Mouse (Mus musculus) midbrain, embryonic 14.5 days (tissue): ENCODE data around the gene Dcaf1. TPM values are rescaled to one million over a fixed set of nuclear protein-coding genes. Genes with fewer than 3 reads are reported as not detected.

Source experiments
- ATAC-seq: fragments of 200-750 bp; cut with Nextera tagmentation; 2 replicates; pipeline ENCODE4 v1.8.0; 2017; ENCODE audit warnings: moderate number of reproducible peaks, moderate library complexity; ENCODE audit not compliant: low FRiP score, low TSS enrichment
- DNase-seq: peaks from one replicate; pipeline ENCODE4 v3.0.0-alpha.2; 2015
- H3K27ac ChIP-seq: fragments of 300-500 bp; sonication (generic); replicated peaks from 2 replicates; pipeline ENCODE4 v1.5.1; 2014; ENCODE audit warnings: mild to moderate bottlenecking, low read depth, low read length, moderate library complexity
- H3K27me3 ChIP-seq: fragments of 300-500 bp; sonication (generic); 2 replicates; pipeline ENCODE4 v1.6.1; 2014; ENCODE audit warnings: low read length, control low read depth, mixed read lengths; ENCODE audit not compliant: control insufficient read depth, insufficient read depth
- H3K36me3 ChIP-seq: fragments of 300-500 bp; sonication (generic); 2 replicates; pipeline ENCODE4 v1.6.1; 2014; ENCODE audit warnings: low read length, control low read depth; ENCODE audit not compliant: control insufficient read depth, insufficient read depth
- H3K4me1 ChIP-seq: fragments of 300-500 bp; sonication (generic); 2 replicates; pipeline ENCODE4 v1.6.1; 2014; ENCODE audit warnings: mild to moderate bottlenecking, antibody characterized with exemption, low read length, control low read depth; ENCODE audit not compliant: control insufficient read depth, insufficient read depth
- H3K4me2 ChIP-seq: fragments of 300-500 bp; sonication (generic); 2 replicates; pipeline ENCODE4 v1.6.1; 2014; ENCODE audit warnings: mild to moderate bottlenecking, low read length, moderate library complexity
- H3K4me3 ChIP-seq: fragments of 300-500 bp; sonication (generic); replicated peaks from 2 replicates; pipeline ENCODE4 v1.5.1; 2014; ENCODE audit warnings: low read depth, low read length
- H3K9ac ChIP-seq: fragments of 300-500 bp; sonication (generic); replicated peaks from 2 replicates; pipeline ENCODE4 v1.6.1; 2014; ENCODE audit warnings: mild to moderate bottlenecking, low read length, moderate library complexity
- H3K9me3 ChIP-seq: fragments of 300-500 bp; sonication (generic); 2 replicates; pipeline ENCODE4 v1.6.1; 2016; ENCODE audit warnings: low read length, control low read depth, mixed read lengths; ENCODE audit not compliant: control insufficient read depth
- WGBS: fragments of 180-500 bp; shearing (Covaris S2); extraction: QIAGEN DNeasy Blood & Tissue Kit; methylation state at CpG from one replicate; pipeline ENCODE4 v1.1.7; 2014; 5-methylcytosine and 5-hydroxymethylcytosine counted together
- polyA plus RNA-seq: library from polyadenylated mRNA; unstranded; fragments of >200 nt; fragmentation: Nextera tagmentation; extraction: Ambion mirVana; gene quantifications from 2 replicates; pipeline ENCODE4 v1.2.1, GENCODE M21; 2014

Gene Dcaf1
- polyA plus RNA-seq, 1 experiment from 2014 or later: 22.3 TPM

DNA sequence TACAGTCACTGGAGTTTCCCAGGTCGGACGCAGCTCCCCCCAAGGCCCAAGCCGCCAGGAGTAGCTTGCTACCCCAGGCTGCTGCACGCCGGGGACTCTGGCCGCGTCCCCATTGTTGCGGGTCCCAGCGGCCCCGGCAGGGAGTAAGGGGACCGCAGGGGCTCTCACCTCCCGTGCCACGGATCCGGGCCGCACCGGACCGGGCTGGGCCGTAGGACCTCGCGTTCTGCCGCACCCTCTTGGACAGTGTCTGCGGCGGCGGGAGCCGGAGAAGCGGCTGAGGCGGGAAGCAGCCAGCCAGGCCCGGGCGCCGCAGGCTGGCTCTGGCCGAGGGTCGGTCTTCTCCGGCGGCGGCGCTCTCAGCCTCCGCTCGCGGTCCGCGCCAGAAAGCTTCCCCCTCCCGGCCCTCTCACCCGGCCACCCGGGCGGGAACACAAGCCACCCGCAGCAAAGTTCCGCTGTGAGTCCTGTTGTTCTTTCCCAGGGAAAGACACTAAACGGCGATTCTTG lies 32.8 kb upstream of the Dcaf1 start, which contains the start of gene Rad54l2:
TSS of gene Rad54l2 (minus strand) at position 383 of the 510 bp plus-strand sequence.
- peak within 1 kb of the TSS; percentile 89 for H3K4me2 ChIP-seq
- H3K9me3 ChIP-seq: no peaks in the 10 kb centered on the region
- H3K27me3 ChIP-seq: no peaks in the 10 kb centered on the region
- under 1% methylated on average over 48 of the region's 49 CpGs for WGBS
- H3K27ac ChIP-seq: peak within 1 kb of the TSS; percentile 89
- peak; percentile 90 for ATAC-seq
- H3K4me3 ChIP-seq: peak within 1 kb of the TSS; percentile 100
- H3K9ac ChIP-seq: peak within 1 kb of the TSS; percentile 99
- DNase-seq: peak; percentile 92
- H3K4me1 ChIP-seq: peaks cover 13% of the 10 kb centered on the region
- H3K36me3 ChIP-seq: no peaks in the 10 kb centered on the region

DNA sequence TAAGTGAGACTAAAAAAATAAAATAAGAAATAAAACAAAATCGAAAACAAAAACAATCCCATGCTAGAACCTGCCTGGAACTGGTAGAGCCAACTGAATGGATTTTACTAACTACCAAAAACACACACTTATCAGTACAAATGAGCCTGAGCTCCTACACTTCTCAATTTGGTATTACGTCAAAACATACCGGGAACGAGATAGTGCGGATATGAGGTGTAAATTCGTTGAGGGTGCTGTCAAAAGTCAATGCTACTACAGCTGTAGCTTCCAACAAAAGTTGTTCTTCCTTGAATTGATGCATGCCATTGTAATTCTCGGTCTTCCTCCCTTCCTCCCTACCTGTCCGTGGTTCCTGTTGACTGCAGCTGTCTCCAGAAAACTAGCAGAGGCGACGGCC lies 32.3 kb upstream of the Dcaf1 start:
- WGBS: 19% methylated on average over 10 of the region's 10 CpGs
- H3K4me3 ChIP-seq: peak overlapping the region; percentile 100
- H3K36me3 ChIP-seq: no peaks in the 10 kb centered on the region
- H3K4me2 ChIP-seq: peak overlapping the region; percentile 89
- H3K9me3 ChIP-seq: no peaks in the 10 kb centered on the region
- H3K27me3 ChIP-seq: no peaks in the 10 kb centered on the region
- ATAC-seq (peak; percentile 24; the same call in 1 of the 2 replicates), DNase-seq (no peak)
- peaks cover 13% of the 10 kb centered on the region for H3K4me1 ChIP-seq
- peak overlapping the region; percentile 37; the same call in 1 of the 2 replicates for H3K27ac ChIP-seq
- peak overlapping the region; percentile 99 for H3K9ac ChIP-seq

DNA sequence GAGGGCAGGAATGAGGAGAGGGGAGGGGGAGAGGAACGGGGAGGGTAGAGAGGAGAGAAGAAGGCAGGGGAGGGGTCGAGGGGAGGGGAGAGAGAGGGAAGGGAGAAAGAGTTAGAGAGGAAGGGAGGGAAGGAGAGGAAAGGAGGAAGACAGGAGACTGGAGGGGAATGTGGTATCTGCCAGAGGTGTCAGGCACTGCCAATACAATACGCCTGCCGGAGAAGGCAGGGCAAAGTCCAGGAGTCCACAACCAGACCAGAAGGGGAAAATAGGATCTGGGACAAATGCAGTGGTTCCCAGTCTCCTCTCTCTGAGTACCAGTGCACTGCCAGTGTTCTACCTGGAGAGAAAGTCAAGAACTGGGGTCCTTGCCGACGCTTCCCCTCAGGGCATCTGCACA lies 30.8 kb upstream of the Dcaf1 start:
- DNase-seq (no peak), ATAC-seq (no peak)
- Histone ChIP-seq H3K27ac (no peak overlapping the region), H3K27me3 (no peaks in the 10 kb centered on the region), H3K9ac (no peak overlapping the region), H3K4me1 (peaks cover 13% of the 10 kb centered on the region), H3K9me3 (no peaks in the 10 kb centered on the region), H3K4me2 (no peak overlapping the region), H3K4me3 (no peak overlapping the region), H3K36me3 (no peaks in the 10 kb centered on the region)
- WGBS: 68% methylated on average over 6 of the region's 6 CpGs

DNA sequence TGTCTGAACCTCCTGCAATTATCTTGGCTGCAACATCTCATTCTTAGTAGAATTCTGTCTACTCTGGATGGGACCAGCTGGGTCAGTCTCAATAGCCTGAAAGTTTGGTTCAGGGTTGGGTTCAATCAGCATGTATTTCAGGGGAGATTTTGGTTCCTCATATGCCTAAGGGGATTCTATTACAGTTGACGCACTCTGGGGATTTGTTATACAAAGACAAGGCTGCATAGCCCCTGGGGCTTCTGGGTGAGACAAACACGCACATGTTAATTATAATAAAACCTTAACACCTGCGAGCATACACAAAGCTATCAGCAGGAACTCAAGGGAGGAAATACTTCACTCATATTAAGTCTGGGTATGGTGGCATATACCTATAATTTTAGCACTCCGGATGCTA lies 15.2 kb upstream of the Dcaf1 start:
- Histone ChIP-seq H3K27me3 (no peaks in the 10 kb centered on the region), H3K4me2 (no peak overlapping the region), H3K9me3 (peaks cover 8% of the 10 kb centered on the region; the same call in 1 of the 2 replicates), H3K36me3 (no peaks in the 10 kb centered on the region), H3K4me1 (no peaks in the 10 kb centered on the region), H3K27ac (no peak overlapping the region), H3K4me3 (no peak overlapping the region), H3K9ac (no peak overlapping the region)
- WGBS: 73% methylated on average over 4 of the region's 4 CpGs
- DNase-seq (no peak), ATAC-seq (no peak)

DNA sequence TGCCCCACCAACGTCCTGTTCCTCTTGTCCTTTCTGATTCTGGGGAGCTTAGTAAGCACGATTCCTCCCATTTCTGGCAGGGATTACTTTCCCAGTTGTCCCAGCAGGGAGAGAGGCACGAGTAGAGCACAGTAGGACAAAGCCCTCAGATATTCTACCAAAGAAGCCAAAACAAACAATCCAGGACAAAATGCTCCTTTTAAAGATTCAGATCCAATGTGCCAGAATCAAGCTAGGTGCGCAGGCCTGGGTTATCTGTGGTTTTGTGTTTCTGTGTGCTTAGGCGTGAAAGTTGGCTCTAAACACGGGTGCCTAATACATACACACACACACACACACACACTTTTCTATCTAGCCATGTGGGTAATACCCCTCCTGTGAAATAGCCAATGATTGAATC lies 3.5 kb upstream of the Dcaf1 start:
- ATAC-seq: no peak
- no peaks in the 10 kb centered on the region for H3K36me3 ChIP-seq
- 81% methylated on average over 6 of the region's 6 CpGs for WGBS
- H3K4me2 ChIP-seq: no peak overlapping the region
- no peaks in the 10 kb centered on the region for H3K27me3 ChIP-seq
- no peak overlapping the region for H3K4me3 ChIP-seq
- DNase-seq: no peak
- no peaks in the 10 kb centered on the region for H3K9me3 ChIP-seq
- no peak overlapping the region for H3K27ac ChIP-seq
- H3K4me1 ChIP-seq: 0 out of 2 replicates have a peak, but pooled peaks cover 3% of the 10 kb centered on the region
- H3K9ac ChIP-seq: no peak overlapping the region

DNA sequence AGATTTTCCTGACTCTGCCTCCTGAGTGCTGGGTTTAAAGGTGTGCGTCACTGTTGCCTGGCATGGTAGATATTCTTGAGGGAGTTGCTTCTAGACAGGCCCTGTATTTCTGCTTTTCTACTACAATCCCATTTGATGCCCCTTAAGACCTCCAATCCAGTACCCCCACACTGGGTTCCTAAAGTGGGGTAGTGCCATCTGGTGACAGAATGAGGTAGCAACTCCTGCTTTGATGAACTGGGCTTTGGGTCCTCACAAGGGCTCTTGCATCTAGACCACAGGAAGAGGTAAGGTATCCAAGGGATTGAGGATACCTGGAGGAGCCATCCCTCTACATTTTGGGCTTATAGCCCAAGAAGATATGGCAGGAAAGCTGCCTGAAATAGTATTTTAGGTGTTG lies 2.5 kb upstream of the Dcaf1 start:
- 97% methylated on average over 1 of the region's 1 CpGs for whole genome bisulfite sequencing
- ATAC-seq (no peak), DNase-seq (peak; percentile 60)
- Histone ChIP-seq H3K27me3 (no peaks in the 10 kb centered on the region), H3K9me3 (no peaks in the 10 kb centered on the region), H3K27ac (no peak overlapping the region), H3K4me2 (no peak overlapping the region), H3K4me1 (0 out of 2 replicates have a peak, but pooled peaks cover 3% of the 10 kb centered on the region), H3K36me3 (no peaks in the 10 kb centered on the region), H3K9ac (no peak overlapping the region), H3K4me3 (no peak overlapping the region)

DNA sequence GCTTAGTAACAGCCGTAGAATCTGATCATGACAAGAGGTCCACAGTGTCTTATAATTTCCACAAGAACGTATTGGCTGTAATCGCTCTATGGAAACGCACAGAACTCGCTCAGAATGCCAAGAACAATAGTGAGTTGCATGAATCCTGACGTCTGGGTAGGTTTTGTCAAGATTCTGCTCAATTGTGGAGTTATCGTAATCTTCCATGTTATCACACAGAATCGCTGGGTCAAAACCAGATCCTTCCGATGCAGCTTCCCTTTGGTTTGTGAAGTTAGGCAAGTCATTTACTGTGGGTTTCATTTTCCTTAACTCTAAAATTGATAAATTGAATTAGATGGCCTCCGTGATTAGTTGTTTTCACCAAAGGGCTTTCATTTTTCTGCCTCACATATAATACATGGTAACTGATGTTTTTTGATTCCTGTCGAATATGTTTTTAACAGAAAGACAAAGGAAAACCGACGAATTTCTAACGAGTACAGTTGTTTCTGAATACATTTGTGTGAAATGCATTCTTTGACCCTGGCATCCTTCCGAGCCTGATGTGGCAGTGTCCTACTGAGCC lies 540 bp upstream of the Dcaf1 start:
- peak overlapping the region; percentile 84 for H3K4me3 ChIP-seq
- H3K27me3 ChIP-seq: no peaks in the 10 kb centered on the region
- no peaks in the 10 kb centered on the region for H3K9me3 ChIP-seq
- H3K9ac ChIP-seq: peak overlapping the region; percentile 52; the same call in 1 of the 2 replicates
- no peaks in the 10 kb centered on the region for H3K36me3 ChIP-seq
- no peak overlapping the region for H3K27ac ChIP-seq
- peak; percentile 30 for DNase-seq
- H3K4me1 ChIP-seq: 0 out of 2 replicates have a peak, but pooled peaks cover 3% of the 10 kb centered on the region
- ATAC-seq: no peak
- peak overlapping the region; percentile 61 for H3K4me2 ChIP-seq
- 48% methylated on average over 15 of the region's 15 CpGs for WGBS

DNA sequence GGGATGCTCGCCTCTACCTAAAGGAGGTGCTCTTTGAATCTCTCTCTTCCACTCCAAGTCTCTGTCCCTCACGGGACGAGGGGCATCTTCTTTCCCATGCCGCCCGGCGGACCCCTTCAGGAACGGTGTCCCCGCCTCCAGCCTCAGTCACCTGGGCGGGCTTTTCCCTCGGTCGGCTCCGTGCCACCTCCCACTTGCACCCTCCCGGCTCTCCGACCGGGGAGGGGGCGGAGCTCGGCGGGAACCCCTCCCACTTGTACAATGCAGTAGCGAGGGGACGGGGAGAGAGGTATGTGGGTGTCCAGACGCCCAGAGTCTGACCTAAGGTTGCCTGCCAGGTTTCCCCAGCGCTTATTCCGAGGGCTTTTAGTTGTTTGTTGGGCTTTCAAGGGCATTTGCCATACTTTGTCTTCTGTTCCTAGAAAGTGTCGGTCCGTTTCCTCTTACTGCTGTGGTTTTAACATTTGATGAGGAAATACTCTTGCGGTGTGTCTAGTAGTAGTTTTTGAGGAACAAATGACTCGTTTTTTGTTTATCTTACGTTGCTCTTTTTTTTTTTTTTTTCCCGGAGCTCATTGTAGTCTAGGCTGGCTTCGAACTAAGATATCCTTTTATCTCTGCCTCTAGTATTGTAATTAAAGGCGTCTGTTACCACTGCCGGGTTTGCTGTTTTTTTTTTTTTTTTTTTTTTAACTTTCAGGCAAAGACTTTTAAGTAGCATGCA lies 869 bp downstream of the Dcaf1 start:
- H3K9me3 ChIP-seq: no peaks in the 10 kb centered on the region
- WGBS: 3% methylated on average over 32 of the region's 32 CpGs
- H3K27me3 ChIP-seq: no peaks in the 10 kb centered on the region
- H3K9ac ChIP-seq: peak overlapping the region; percentile 71
- H3K27ac ChIP-seq: peak overlapping the region; percentile 91
- ATAC-seq: peak; percentile 72
- H3K4me2 ChIP-seq: peak overlapping the region; percentile 91
- DNase-seq: peak; percentile 82
- H3K4me3 ChIP-seq: peak overlapping the region; percentile 84
- 0 out of 2 replicates have a peak, but pooled peaks cover 3% of the 10 kb centered on the region for H3K4me1 ChIP-seq
- no peaks in the 10 kb centered on the region for H3K36me3 ChIP-seq
